Mouse (Mus musculus) thymus, postnatal 10 days (tissue): Measurements from ENCODE around the gene Ppara.

Experiments used
- DNase-seq, 2 experiments: peaks; one replicate each; pipeline ENCODE4 v3.0.0; 2021; ENCODE audit warnings: low spot score in 2 of 2

Ppara gene

DNA sequence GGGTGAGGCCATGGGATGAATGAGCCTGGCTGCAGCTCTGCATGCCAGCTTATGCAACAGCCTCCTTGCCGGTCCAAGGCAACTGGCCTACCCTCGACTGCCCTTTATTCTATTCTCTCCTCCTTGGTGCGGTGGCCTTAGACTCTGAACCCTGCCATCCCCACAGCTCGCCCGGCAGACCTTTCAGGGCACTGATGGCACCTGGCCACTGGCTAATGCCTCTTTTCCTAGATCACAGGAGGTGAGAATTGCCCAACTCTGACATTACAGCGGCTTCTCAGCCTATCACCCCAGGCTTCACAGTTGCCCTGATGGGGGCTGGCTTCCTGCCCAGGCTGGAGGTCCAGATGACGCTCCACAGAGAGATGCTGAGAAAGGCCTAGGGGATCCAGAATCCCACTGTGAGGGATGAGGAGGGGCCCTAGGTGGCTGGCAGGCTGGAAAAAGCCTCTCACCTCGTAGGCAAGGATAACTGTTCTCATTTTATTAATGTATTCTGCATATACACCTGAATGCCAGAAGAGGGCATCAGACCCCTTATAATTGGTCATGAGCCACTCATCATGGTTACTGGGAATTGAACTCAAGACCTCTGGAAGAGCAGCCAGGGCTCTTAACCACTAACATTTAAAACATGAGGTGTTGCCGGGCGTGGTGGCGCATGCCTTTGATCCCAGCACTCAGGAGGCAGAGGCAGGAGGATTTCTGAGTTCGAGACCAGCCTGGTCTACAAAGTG, 117.0 kb downstream of the Ppara start:
- DNase-seq: no peak
